Mouse (Mus musculus) left cerebral cortex, postnatal 25 days (tissue): ENCODE measurements around the gene Slc2a10. TPM values are rescaled to one million over a fixed set of nuclear protein-coding genes. Genes with fewer than 3 reads are reported as not detected.
"Not testable (repeated sequence)": the region's sequence is repeated elsewhere in the genome, so short reads cannot be mapped to it uniquely, and the experiment has no call there.

ENCODE experiments used
- DNase-seq, 2 experiments: peaks; one replicate each; pipeline ENCODE4 v3.0.0; 2022; ENCODE audit warnings: low spot score in 2 of 2, mixed read lengths in 1 of 2
- intact Hi-C: fragments of 180-260 bp; cut with DNase I; formaldehyde crosslinking; loops from one replicate; pipeline ENCODE4 v1.15.1; 2025
- total RNA-seq, 2 experiments: library from RNA; stranded (reverse); gene quantifications; 2 replicates each; pipeline ENCODE4 v1.2.3; 2021

Slc2a10 gene
- total RNA-seq, 2 experiments from 2014 or later: 0.78 to 0.83 TPM

DNA sequence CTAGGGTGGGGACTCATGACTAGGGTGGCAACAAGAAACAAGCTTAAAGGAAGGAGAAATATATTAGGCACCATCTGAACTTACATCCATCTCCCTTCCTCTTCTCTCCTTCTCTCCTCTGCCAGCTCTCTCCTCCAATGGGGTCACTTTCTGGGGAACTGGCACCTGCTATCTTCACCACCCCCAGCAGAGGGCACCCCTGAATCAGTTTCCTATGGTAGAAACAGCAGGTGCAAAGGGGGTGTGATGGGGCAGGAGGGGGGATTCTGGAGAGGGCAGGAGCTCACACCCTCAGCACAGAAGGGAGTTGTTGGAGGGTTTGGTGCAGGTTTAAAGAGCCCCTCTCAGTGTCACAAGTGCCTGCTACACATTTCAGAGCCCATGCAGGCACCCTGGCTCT is 7.3 kb upstream of the Slc2a10 start:
- peak in 1 of 2 experiments; percentile 66 for DNase-seq

DNA sequence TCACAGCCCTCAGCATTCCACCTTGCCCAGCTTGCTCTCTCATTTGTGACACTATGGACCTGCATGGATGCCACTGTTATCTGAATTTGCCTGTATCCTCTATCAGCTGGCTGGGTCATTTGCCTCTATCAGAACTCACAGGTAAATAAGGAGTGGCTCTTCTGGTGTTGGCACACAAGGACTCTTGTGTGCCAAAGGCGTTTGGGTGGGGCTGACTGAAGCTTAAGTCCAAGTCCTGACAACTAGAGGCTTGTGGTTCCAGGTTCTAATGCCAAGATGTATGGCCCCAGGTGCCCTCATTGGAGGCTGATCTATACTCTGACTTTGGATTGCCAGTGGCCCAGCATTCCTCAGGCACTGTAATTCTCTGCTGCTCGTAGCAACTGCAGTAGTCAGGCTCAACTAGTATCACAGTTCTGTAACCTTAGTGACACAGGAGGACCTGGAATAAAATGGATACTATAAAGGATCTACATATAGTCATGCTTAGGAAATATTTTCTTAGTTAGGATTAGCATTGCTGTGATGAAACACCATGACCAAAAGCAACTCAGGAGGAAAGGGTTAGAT is 5.8 kb upstream of the Slc2a10 start:
- DNase-seq: no peak
- intact Hi-C loops: no loop called here

More for the DNA sequence above, 7.3 kb upstream of the Slc2a10 start:
- intact Hi-C loops: no loop called here

DNA sequence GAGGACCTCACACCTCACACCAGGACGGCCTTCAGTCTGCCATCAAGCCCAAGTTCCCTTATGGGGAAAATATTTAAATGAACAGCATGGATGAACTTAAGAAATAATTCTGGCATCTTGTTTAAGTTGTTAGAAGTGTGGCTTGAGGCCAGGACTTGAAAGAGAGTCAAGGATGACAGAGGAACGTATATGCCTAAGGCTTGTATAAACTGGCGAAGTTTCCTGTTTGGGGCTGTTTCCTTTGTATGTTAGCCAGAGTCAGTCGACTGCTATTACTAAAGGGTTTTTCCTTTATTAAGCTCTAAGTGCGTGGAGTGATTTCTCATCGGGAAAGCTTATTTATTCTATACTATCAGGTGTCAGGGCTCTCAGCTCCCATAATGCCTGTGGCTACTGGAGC is 4.8 kb upstream of the Slc2a10 start:
- no peak for DNase-seq
- intact Hi-C loops: no loop called here

DNA sequence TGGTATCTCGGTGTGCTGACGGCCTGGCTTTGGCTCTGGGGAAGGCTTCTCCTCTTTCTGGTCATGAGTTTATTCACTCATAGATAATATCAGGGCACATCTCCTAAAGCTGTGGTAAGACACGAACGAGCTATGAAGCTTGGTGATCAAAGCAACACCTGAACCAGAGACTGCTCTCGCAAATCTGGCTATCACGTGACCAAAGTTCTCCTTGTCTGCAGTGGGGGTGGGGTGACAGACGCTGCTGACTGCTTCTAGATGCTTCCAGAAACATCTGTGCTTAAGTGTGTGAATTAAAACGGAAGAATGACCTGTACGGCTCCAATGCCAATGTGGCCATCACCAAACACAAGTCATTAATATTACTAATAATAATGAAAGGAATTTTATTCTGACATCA is 6.1 kb downstream of the Slc2a10 start:
- DNase-seq: no peak
- intact Hi-C loops: no loop called here

DNA sequence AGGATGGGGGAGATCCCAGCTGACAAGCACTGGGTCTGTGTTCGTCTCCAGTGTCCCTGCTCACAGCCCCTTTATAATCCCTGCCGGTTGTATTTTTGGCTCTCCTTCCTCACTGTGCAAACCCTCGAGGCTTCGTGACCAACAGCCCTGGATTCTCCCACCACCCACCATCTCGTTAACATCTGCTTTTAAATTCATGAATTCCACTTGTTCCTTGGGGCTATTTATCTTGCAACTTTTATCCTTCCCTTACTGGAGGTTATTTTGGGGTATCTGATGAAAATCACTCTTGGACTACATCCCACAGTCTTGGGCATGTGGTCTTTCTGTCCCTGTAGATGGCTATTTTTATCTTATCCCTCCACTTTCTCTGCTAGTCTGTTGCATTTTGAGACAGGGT is 6.9 kb downstream of the Slc2a10 start:
- peak in 1 of 2 experiments; percentile 91 for DNase-seq
- intact Hi-C loops: no loop called here

DNA sequence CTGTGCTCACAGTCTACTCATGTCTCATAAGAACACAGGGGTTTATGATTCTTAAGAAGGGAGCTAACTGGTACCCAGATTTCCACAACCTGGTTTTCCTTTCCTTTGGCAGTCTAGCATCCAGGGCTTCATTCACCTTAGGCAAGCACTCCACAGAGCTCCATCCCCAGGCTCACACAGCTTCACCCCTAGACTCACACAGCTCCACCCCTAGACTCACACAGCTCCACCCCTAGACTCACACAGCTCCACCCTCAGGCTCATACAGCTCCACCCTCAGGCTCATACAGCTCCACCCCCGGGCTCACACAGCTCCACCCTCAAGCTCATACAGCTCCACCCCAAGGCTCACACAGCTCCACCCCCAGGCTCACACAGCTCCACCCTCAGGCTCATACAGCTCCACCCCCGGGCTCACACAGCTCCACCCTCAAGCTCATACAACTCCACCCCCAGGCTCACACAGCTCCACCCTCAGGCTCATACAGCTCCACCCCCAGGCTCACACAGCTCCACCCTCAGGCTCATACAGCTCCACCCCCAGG is 7.4 kb downstream of the Slc2a10 start:
- intact Hi-C loops, DNase-seq: not testable (repeated sequence)

DNA sequence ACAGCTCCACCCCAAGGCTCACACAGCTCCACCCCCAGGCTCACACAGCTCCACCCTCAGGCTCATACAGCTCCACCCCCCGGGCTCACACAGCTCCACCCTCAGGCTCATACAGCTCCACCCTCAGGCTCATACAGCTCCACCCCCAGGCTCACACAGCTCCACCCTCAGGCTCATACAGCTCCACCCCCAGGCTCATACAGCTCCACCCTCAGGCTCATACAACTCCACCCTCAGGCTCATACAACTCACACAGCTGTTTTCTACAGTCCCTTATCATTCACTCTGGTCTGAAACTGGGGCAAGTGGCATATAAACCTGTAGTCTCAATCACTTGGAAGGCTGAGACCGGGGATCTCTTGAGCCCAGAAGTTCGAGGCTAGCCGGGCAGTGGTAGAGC is 7.9 kb downstream of the Slc2a10 start:
- intact Hi-C loops, DNase-seq: not testable (repeated sequence)

DNA sequence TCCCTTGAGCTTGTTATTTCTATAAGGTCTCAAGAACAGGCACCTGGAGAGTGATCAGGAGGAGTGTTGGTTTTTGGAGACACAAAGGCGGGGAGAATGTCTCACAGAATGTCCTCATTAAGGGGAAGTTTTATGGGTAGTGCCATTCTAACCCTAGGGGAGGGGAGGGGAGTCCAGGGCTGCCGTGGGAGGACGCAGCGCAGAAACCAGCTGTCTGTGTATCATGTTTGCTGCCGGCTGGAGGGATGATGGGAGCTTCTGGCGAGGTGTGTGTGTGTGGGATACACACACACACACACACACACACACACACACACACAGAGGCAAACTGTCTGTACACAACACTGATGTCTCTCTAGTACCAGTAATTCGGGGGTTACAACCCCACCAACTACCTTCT is 8.8 kb downstream of the Slc2a10 start:
- peak; percentile 22 to 49 for DNase-seq
- intact Hi-C loops: no loop called here

DNA sequence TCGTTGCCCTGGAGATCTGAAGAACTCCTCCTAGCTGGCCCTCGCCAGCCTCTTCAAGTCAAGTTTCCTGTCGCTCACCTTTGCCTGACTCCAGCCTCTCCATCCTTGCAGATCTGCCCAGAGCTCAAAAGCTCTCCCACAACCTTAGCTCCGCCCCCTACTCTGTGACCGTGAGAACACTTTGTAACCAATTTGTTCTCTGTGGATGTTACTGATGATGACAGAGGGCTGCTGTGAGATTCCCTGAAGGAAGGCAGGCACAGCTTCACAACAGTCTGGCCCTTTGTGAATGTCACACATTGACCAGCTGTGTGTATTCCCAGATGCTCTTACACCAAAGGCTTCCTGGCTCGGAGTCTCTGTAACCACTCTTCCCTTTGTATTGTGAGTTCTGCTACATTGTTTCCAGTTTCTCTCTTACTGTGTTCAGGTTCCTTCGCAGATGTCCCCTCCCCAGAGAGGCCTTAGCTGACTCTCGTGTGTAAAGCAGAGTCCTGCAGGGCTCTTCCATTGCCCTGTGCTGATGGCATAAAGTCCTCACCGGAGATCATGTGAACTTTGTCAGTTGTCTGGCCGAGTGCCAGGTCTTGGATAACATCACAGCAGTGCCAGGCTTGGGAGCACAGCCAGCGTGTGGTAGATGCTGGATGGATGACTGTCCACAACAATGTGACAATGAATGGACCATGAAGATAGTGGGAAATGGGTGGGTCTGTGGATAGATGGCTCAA is 9.4 kb downstream of the Slc2a10 start:
- no peak for DNase-seq
- intact Hi-C loops: no loop called here

DNA sequence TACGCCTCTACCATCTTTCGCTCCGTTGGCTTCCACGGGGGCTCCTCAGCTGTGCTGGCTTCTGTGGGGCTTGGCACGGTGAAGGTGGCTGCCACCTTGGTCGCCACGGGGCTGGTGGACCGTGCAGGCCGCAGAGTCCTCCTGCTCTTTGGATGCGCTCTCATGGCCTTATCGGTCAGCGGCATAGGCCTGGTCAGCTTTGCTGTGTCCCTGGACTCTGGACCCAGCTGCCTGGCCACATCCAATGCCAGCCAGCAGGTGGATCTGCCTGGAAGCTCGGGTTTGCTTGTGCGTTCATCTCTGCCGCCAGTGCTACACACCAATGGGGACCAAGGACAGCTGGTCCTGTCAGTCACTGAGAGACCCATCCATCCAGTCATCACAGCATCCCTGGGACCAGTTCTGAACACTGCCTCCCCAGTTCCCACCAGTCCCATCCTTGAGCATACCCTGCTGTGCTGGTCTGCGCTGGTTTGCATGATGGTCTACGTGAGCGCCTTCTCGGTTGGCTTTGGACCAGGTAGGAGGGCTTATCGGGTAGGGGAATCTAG is 11.7 kb downstream of the Slc2a10 start:
- no peak for DNase-seq

DNA sequence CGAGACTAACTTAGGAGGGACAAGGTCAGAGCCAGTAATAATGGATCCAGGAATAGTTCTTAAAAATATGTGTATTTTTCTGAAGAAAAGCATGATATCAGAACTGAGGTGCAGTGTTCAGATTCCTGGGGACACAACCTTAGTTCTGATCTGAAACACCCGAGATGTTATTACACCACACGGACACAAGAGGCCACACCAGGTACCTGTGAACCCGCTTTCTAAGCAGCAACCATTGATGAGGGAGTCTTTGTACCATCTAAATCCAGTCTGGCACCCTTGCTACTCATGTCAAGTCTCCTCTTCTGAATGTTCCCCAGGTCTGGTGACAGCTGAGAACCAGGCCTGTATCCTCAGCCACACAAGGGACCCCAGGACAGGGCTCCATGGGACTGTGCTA is 22.0 kb downstream of the Slc2a10 start:
- intact Hi-C loops: loop anchor here (5.0 to 10.0 kb wide), 2 partner anchors 389 to 527 kb away; no protein-coding TSS in a partner anchor
- peak in 1 of 2 experiments; percentile 23 for DNase-seq

More for the DNA sequence above, 11.7 kb downstream of the Slc2a10 start:
- intact Hi-C loops: no loop called here

DNA sequence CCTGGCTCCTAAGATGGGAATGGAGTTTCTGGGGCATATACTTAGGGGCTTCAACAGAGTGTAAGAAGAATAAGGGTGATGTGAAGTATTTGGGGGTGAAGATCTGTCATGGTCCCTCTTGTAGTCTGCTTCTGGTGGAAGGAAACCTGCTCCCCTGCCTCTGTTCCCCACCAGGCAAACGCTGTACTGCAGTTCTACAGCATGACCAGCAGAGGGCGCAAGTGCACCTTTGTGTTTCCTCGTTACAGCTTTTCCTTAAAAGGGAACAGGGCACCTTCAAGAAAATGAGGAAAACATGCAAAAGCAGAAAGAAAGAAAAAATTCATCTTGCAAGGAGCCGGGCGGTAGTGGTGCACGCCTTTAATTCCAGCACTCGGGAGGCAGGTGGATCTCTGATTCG is 25.5 kb downstream of the Slc2a10 start:
- DNase-seq: peak; percentile 59 to 65
- intact Hi-C loops: loop anchor here (1.0 to 10.0 kb wide), 3 partner anchors 222 to 523 kb away; no protein-coding TSS in a partner anchor

DNA sequence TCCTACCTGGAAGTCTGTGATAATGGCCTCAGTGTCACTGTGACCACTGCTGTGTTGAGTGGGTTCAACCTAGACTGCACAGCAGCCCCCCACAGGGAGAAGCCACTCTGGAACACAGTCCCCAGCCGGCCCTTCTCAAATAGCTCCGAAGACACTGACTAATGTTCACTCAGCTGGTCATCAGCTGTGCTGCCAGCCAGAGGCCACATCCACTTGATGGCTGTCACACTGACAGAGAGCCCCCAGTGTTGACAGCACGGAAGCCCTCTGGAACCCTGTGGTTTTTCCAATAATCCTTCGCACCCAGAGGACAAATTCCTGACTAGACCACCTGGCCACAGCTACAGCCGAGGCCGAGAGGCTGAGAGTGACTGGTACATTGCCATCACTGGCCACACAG is 30.2 kb downstream of the Slc2a10 start:
- intact Hi-C loops: no loop called here

DNA sequence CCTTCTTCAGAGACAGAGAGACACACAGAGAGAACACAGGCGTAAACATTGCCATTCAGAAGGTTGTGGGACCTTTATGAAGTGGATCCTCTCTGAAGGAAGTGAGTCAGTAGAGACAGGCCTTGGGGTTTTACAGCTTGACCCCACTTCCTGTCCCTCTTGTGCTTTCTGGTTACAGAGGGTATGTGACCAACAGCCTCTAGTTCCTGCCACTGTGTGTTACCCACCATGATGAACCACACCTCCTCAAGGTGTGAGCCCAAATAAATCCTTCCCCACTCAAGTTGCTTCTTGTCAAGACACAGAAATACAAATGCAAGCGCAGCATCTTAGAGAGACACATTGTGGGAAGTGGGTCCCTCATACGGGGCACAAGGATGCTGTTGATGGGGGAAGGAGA is 37.4 kb downstream of the Slc2a10 start:
- intact Hi-C loops: no loop called here
- DNase-seq: no peak

More for the DNA sequence above, 30.2 kb downstream of the Slc2a10 start:
- no peak for DNase-seq

DNA sequence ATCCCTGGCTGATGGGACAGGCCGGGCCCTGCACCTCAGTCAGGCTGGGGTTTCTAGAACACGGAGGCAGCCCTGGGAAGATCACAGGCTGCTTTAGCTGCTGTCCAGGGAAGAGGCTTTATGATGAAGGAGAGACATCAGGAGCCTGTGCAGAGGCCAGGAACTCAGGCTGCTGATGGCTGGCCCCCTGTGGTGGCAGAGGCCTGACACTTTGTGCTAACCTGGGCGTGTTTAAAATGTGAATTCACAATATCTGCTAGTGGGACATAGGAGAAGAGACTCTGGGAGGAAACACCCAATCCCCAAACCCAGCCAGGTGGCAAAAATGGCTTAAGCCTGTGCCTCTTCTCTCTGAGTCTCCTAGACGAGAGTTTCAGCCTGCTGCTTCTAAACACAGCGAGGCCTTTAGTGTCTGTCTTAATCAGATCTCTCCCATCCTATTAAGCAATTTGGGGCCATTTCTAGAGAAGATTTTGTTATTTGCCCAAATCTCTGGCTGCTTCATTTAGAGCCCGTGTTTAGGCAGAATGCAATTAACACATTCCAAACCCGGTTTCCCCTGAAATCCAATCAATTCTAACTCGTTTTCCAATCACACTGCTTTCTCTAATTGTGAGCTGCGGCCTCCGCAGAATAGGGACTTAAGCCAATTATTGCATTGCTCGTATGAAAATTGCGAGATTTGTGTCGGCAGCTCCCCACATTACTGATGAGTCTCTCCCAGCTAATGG is 39.5 kb downstream of the Slc2a10 start:
- DNase-seq: no peak
- intact Hi-C loops: no loop called here

DNA sequence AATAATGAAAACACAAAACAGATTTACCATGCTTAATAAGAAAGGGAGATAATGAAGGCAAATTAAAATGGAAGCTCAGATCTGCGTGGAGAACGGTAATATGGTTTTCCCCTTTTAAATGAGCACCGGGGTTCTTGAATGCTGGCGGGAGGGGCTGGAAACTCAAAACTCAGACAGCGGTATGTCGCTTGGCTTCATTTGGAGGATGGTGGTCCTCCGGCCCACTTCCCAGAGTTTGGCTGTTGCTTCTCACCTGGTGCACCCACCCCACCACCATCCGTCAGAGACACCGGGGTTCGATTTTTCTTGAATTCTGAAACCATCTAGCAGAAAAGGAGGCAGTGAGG is 40.1 kb downstream of the Slc2a10 start:
- intact Hi-C loops: no loop called here
- no peak for DNase-seq

DNA sequence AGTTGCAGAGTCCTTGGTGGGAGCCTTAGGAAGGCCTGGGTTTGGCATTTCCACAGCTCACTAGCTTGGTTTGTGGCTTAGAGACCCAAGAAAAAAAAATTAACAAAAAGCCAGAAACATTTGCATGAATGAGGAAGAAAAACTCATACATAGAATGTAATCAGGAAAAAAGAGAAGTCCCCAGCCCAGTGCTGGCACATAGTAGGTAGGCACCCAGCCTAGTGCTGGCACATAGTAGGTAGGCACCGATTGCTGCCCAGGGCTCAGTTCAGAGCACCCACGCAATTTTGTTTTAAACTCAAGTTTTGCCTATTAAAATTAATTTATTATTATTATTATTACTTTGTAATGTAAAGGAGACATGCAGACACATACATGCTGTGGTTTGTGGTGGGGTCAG is 42.1 kb downstream of the Slc2a10 start:
- intact Hi-C loops: no loop called here
- DNase-seq: no peak

DNA sequence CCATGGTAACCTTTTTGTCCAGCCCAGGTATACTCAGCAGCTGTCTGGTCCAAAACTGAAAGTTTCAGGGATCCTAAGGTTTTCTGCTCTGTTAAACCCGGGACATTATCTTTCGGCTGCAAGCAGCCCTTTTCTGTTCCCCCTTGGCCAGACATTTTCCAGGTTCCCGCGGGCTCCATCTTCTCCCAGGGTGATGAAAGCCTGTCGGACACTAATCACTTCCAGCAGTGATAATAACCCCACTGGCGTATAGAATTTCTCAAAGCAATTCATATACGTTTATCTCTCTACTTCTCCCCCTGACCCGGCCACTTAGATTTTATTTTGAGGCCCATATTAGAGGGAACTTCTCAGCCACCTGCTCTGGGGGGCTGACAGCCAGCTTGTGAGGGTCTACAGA is 42.8 kb downstream of the Slc2a10 start:
- intact Hi-C loops: no loop called here
- no peak for DNase-seq

DNA sequence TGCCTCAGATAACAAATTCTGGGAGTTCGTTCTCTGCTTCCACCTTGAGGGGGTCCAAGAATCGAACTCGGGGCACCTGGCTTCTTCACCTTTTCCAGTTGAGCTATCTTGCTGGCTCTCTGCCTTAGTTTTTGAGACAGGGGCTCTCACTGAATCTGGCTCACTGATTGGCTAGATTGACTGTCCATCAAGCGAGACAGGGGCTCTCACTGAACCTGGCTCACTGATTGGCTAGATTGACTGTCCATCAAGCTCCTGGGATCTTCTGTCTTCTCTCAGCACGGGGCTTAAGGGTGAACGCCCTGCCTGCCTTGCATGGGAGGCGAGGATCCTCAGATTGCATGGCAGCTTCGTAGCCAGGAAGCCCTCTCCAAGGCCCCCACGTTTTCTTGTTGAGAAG is 43.8 kb downstream of the Slc2a10 start:
- peak; percentile 15 to 49 for DNase-seq
- intact Hi-C loops: no loop called here

DNA sequence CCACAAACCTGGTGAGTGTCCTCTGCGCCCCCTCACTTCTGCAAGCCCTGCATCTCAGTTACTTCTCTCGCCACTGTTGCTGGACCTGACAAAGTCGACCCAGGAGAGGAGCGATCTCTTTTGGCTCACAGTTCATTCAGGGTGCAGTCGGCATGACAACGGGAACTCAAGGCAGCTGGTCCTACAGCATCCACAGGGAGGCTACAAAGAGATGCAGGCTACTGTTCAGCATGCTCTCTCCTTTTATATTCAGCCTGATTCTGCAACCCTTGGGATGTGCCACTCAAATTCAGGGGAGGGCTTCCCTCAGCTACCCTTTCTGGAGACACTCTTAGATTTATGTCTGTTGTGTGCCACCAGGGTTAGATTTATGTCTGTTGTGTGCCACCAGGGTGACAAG is 45.0 kb downstream of the Slc2a10 start:
- intact Hi-C loops: no loop called here
- no peak for DNase-seq
